Mouse (Mus musculus) ovary, adult 18-20 months (tissue): ENCODE data around the gene Snx3.

Experiments
- DNase-seq: peaks from one replicate; pipeline ENCODE4 v3.0.0; 2022; ENCODE audit warnings: low spot score, mixed read lengths

The Snx3 gene

DNA sequence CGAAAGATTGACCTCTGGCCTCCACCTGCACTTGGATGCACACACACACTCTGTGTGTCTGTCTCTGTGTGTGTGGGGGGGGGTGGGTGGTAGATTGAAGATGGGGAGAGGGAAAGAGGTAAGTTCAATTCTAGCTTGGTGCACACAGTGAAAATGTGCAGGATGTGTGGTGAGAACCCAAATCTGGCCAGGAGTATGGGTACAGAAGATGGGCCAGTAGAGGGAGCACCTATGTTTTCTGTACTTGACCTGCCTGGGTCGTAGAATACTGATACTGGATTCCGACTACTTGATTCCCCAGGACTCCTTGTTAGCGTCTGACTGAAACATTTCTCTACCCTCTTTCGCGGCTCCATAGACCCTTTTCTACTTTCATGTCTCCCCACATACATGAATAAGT, 8.3 kb downstream of the Snx3 start:
- no peak for DNase-seq

DNA sequence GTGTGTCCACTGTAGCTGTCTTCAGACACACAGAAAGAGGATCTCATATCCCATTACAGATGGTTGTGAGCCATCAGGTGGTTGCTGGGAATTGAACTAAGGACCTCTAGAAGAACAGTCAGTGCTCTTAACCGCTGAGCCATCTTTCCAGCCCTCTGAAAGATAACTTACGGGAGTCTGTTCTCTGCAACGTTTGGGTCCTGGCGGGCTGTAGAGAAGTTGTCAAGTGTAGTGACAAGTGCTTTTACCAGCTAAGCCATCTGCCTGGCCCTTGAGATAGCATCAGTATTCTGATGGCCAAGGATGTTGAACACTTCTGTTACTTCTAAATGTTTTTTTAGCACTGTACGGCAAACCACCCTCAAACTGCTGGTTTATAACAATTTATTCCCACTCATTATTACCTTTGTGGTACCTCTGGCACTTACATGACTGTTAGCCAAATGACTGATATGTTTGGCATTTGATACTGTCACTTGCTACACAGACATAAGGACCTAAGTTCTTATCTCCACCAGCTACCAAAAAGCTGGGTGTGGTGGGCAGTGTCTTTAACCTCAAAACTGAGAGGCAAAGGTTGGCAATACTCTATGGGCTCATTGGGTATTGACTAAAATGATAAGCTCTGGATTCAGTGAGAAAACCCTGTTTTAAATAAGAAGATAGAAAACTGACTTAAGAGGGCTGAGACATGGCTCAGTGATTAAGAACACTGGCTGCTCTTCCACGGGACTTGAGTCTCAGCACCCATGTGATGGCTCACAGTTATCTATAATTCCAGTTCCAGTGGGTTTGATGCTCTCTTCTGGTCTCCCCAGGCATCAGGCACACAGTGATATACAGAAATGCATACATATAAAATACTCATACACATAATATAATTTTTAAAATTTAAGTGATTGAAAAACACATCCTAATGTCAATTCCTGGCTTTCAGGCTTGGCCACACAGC, 9.6 kb downstream of the Snx3 start:
- no peak for DNase-seq

DNA sequence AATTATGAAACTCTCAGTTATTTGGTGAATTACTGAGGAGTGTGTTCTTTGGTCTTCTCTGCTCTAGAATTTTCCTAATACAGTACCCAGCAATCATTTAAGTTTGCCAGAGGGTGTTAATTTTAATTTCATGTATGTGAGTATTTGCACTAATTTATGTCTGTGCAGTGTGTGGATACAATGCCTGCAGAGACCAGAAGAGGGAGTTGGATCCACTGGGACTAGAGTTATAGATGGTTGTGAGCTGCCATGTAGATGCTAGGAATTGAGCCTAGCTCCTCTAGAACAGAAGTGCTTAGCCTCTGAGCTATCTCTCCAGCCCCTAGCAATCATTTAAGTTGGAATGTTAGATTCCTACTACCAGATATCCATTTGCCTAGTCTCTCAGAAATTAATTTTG, 12.3 kb downstream of the Snx3 start:
- no peak for DNase-seq

DNA sequence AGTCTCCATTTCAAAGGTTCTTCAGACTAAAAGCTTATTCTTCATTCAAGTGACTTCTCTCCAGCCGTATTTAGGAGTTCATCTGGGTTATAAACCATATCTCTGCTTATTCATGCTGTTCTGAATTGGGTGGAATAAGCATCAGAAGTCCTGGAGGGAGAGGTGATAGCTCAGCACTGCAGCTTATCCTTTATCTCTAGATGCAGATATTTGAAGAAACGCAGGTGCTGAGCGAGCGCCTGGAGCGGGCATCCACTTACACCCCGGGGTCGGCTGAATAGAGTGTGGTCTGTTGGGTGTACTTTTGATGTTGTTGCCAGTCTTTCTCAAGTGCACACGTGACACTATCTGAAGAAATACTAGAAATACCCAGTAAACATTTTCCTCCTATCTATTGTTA, 16.5 kb downstream of the Snx3 start:
- no peak for DNase-seq

DNA sequence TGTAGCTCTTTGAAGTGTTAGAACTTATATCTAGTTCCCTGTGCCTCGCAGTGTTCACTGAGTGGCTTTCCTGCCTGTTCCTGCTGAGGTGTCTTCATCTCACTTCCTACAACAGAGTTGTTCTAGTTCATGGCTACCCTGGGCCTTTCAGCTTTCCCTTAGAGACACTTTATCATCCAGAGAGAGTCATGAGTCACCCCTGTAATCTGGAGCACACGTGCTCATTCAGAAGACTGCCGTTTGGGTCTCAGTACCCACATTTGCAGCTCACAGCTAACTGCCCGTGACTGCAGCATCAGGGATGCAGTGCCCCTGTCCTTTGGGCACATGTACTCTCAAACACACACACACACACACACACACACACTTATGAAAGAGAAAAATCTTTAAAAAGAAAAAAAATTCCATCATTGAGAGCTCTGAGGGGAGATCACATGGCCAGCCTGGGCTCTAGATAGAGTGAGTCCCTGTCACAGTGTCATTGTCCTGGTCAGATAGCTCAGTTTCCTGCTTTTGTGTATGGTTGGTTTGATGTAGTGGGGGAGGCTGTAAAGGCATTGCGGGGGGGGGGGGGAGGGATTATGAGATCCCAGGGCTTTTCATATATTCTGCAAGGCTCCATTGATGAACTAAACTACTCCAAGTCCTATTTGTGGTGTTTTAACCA, 19.6 kb downstream of the Snx3 start:
- DNase-seq: no peak

DNA sequence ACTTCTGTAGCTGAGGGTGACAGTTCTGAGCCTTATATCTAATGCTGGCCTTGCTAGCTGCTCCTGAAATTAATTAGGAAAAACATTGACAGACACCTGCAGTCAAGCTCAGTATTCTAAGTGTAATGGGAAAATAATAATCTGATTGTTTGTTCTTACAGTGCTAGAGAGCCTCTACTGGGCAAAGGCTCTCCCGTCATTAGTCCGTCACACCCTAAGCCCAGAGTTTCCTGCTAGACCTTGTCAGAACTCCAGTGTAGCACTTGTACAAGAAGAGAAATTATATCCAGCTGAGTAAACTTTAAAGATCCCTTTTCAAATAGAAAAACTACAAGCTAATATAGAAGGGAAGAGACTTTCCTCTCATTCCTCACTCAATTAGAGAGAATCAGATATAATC, 21.1 kb downstream of the Snx3 start:
- DNase-seq: no peak

DNA sequence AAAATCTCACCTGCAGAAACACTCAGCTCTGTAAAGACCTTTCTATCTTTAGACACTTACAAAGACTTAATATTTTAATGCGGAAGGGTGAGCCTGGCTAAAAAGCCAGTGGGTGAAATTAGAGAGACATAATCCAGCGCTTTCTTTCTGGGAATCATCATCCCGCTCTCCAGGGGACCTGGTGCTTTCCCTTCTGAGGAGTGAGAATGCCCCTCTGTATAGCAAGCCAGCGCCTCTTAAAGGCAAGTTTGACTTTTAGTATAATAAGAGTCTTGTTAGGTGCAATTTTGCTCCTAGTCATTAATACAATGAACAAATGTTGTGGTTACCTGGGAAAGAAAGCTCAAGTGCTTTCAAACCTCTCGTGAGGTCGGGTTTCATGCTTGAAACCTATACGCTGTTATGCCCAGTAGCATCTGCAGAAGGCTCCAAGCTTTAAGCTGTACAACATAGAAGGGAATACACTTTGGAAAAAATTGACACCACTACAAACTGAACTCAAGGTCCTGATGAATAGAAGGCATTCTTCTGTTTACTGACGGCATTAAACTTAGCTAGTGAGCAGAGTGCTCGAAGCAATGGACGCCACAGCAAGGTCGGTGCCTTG, 21.8 kb downstream of the Snx3 start:
- DNase-seq: no peak

DNA sequence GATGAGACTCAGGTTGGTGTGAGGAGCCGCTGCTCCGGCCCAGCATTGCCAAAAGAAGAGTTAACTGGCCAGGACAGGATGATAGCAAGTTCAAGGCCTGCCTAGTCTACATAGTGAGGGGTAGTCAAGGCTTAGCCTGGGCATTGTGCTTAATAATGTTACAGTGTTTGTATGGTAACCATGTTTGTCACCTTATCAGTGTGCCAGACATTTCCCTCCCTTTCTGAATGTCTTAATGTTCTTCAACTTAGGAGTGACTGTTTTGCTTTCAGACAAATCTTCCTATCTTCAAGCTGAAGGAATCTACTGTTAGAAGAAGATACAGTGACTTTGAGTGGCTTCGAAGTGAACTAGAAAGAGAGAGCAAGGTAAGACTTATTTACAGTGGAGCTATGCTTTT, 23.9 kb downstream of the Snx3 start:
- no peak for DNase-seq

DNA sequence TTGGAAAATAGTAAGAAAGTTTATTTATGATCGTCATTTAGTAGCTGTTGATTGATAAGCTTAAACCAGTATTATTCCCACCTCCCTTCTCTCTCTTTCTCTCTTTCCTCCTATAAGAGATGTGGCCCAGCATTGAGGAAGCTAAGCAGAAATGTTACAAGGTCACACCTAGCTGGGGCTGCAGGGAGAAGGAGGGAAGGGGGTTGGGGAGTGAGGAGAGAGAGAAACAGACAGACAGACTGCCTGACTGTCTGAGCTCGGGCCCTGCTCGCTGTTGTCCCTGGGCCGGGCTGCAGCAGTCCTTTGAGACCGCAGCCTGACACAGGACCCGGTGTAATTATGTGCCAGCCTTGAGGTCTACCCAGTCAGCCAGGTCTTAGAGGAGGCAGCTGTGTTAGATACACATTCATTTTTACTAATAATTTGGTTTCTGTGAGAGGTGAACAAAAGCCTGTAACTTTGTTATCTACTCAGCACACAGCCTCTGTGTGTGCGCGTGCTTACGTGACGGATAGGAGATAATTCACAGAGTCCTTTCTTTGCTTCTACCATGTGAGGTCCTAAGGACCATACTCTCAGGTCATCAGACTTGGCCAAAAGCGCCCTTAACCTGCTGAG, 32.1 kb downstream of the Snx3 start:
- no peak for DNase-seq

DNA sequence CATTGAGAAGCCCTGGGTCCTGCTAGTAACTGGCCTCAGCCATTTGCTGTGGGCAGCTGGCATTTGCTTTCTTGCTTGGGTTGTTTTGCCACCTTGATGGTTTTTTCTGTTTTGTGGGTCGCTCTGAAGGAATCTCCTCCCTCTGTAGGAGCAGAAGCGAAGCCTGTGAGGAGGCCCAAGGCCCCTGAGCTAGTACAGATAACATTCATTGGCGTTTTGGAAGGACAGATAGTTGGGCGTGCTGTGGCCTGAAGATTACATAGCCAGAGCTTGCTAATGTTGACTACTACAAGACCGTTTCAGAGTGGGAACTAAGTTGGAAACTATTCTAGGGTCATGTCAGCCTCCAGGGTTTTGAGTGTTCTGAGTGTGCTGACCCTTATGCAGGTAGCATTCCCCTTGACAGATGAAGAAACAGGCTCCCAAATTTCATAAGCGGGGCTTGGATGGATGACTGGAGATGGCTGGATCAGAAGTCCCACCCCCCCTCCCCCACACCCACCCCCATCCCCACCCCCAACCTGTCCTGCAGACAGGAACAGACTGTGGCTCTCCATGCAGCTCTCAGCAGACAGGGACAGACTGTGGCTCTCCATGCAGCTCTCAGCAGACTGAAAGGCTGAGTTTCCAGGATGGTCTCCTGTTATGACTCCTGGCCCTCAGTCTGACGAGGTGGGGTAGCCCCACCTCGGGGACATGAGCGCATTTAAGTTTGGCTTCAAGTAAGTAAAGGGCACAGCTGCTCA, 35.9 kb downstream of the Snx3 start:
- DNase-seq: no peak

DNA sequence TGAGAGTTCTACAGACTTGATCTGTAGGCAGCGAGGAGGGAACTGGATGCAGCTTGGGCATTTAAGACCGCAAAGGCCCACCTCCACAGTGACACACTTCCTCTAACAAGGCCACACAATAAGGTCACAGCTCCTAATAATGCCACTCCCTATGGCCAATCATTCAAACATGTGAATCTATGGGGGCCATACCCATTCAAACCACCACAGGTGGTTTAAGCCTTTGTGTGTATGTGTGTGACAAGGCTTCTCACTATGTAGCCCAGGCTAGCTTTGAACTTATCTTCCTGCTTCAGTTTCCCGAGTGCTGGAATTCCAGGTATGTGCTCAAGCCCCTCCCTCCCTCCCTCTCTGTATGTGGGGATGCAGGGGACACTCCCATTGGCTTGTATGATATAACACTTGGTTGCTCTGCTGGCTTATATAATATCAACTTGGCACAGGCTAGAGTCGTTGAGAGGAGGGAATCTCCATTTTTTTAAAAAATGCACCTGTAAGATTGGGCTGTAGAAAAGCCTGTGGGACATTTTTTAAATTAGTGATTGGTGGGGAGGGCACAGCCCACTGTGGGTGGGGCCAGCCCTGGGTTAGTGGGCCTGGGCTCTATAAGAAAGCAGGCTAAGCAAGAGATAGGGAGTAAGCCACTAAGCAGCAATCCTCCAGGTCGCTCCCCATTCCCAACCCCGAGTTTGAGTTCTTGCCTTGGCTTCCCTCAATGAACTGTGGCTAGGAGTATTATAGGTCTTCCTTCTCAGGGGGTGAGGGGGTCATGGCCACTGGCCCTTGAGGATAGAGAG, 44.1 kb downstream of the Snx3 start:
- DNase-seq: no peak

DNA sequence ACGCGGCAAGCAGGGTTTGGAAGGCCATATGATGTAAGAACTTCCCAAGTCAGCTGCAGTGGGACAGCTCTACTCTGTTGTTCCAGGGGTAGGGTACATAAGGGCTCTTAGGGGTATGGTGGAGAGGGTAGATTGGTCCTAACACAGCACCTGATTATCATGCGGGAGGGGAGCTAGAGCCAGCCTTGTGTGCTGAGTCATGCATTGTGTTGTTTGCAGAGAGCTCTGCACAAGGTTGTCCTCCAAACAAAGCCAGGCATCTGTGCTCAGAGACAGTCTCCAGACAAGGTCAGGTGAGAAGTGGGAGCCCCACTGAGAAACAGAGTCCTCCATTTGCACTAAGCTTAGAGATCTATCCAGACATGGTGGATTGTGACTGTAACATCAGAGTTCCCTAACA, 44.7 kb downstream of the Snx3 start:
- DNase-seq: no peak

DNA sequence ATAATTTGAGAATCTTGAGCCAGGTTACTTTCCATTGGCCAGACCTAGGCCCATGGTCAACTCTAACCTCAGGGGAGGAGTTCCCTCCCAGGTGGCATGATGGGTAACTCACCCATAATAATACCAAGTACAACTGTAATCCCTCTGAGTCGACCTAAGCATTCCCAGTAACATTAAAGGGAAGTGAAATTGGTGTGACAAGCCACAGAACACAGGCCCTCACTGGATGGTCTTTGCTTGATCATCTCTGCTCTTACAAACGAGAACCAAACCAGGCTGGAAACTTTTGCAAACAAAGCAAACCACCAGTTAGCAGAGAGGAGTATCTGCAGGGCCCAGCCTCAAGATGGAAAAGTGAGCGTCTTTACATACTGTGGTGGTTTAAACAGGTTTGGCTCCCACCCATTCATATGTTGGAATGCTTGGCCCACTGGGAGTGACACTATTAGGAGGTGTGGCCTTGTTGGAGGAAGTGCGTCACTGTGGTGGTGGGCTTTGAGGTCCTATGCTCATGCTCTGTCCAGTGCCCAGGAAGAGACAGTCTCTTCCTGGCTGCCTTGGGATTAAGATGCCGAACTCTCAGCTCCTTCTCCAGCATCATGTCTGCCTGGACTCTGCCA, 57.9 kb downstream of the Snx3 start:
- DNase-seq: no peak

DNA sequence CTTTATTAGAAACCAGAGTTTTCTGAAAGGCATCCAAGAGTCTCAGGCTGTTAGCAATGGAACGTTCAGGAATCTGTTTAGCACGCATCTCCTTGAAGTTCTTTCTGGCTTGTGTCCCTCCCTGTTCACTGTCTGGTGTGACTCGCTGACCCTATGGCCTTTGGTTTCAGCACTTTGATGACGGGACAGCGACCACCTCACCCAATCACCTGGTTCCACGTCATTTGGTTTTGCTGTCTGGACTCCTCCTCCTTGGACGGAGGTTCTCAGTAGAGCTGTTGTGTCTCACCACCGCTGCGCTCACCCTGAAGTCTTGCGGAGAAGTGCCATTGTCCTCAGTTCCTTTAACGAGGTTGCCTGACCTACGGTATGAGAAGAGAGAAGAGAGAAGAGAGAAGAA, 60.4 kb downstream of the Snx3 start:
- DNase-seq: peak; percentile 19

DNA sequence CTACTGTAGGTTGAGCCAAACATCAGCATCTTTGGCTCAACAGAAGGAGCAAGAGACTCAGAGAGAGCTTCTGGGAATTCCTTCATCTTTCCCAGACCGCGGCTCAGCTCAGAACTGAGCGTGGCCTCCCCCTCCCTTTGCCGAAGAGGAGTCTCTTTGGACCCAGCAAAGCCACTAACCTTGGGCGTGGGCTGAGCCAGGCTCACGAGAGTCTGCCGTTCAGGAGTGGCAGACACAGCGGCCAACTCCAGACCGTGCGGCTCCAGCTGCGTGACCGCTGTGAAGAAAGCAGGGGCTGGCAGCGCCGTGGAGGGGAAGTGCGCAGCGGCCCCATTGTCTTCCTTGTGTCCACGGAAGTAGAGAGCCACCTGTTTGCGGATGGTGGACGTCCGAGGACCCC, 70.7 kb downstream of the Snx3 start:
- no peak for DNase-seq

DNA sequence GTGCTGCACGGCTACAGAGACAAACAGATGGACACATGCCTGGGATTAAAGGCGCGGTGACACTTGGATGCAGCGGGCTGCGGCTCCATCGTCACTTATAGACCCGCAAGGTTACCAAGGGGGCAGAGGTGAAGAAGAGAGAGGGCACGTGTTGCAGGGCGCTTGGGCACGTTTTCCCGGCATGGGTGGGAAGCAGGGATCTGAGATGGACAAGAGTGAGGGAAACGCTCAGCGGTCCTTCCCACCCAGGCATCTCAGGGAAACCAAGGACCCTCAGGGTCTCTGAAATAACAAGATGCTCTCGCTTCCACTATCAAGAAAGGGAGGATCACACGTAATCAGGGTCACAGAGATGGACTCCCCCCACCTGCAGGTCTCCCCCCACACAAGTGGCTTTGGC, 71.1 kb downstream of the Snx3 start:
- no peak for DNase-seq

DNA sequence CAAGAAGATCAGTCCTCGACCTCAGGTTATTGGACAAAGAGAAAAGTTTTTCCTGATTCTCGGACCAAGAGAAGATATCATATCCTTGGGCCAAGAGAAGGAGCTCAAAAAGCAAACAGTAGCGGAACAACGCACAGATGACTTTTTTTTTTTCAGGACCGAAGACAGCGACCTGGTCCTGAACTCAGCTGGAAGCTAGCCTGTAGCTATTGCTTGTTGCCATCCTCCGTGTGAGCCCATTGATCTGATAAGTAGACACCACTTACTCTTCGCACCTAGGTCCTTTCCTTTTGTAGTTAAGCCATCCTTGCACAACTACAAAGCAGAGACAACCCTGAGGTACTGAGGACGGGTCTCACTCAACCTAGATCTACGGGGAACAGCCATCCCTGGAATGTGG, 72.8 kb downstream of the Snx3 start:
- no peak for DNase-seq

DNA sequence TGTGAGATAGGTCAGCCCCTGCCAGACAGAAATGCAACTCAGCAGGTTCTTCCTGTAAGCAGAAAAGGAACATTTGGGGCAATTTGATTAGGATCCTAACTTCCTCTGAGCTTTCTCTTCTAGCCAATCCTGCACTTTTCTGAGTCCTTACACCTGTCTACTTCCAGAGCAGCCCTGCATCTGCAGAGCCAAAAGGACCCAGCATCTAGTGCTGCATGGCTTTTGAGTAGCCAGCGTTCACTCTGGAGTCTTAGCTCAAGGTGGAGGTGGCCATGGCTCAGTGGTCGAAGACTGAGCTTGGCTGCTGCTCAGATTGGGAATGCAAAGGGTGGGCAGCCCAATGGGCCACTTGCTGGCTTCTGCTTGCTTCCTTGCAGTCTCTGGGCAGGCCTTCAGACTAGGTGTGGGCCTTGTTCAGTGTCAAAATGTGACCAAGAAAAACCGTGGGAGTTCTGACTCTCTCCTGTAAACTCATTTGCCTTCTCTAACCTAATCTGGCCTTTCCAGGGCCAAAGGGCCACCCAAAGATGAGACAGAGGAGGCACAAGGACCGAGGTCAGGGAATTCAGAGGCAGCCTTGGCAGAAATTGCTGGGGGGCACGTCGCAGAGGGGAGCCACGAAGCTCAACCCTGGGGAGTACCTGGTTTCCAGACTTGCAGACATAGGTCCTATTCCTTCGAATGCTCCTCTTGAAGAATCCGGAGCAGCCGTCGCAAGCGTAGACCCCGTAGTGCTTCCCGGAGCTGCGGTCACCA, 75.9 kb downstream of the Snx3 start:
- DNase-seq: no peak

DNA sequence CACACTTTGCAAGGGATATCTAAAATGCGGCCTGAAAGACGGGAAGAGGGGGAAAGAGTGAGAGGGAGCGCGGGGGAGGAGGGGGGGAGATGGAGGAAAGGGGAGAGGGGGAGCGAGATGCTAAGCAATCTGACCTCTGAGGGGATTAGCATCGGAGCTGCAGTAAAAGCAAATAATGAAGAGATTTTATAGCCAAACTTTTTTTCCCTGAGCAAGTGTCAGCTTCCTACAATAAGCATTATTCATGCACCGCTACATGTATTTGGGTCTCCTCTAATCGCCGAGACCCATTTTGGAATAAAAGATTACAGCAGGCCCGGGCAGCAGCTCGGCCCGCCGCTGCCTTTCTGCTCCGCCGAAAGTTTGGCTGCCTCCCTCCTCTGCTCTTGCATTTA, 76.4 kb downstream of the Snx3 start:
- no peak for DNase-seq
